Mouse (Mus musculus) E14TG2a.4 (cell line): ENCODE data around the gene Gm21964.

Experiments
- CTCF ChIP-seq: conservative IDR thresholded peaks from 2 replicates; pipeline ENCODE4 v1.5.1; 2014; ENCODE audit warnings: low read length
- NANOG ChIP-seq: IDR thresholded peaks from 2 replicates; pipeline ENCODE4 v1.6.1; 2014; ENCODE audit warnings: borderline replicate concordance, low read length, mixed read lengths
- POU5F1 ChIP-seq: IDR thresholded peaks from 2 replicates; pipeline ENCODE4 v1.6.1; 2014; ENCODE audit warnings: low read length, borderline replicate concordance

DNA sequence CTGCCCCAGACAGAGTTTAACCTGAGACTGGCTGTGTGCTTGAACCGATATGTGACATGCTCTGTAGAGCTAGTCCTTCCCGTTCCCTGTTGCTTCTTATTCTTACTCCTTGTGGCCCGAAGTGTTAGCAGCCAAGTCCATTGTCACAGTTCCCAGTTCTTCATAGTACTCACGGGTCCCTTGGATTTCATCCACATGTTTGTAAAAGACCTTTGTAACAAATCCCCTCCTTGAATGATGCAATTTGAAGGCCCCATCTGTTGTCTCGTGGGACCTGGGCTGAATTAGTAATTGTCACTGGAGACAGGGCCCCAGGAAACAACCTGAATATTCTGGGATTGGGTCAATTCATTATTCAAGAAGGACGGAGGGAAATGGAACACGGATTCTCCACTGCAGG is 34.5 kb downstream of the Gm21964 start:
- TF ChIP-seq CTCF (no peak), POU5F1 (no peak), NANOG (no peak)
